Mouse (Mus musculus) kidney, postnatal 0 days (tissue): Measurements from ENCODE around the gene Parp8. TPM values are rescaled to one million over a fixed set of nuclear protein-coding genes. Genes with fewer than 3 reads are reported as not detected.

ENCODE experiments used
- ATAC-seq: fragments of 200-750 bp; cut with Nextera tagmentation; replicated peaks from 2 replicates; pipeline ENCODE4 v1.8.0; 2017; ENCODE audit warnings: low read depth, moderate number of reproducible peaks, moderate TSS enrichment, moderate library complexity; ENCODE audit not compliant: low FRiP score
- DNase-seq: peaks from one replicate; pipeline ENCODE4 v3.0.0-alpha.2; 2016; ENCODE audit warnings: low spot score
- H3K27ac ChIP-seq: fragments of 300-500 bp; sonication (generic); 2 replicates; pipeline ENCODE4 v1.5.1; 2014; ENCODE audit warnings: mild to moderate bottlenecking
- H3K27me3 ChIP-seq: fragments of 300-500 bp; sonication (generic); 2 replicates; pipeline ENCODE4 v1.6.1; 2014; ENCODE audit warnings: low read length, mixed read lengths; ENCODE audit not compliant: insufficient read depth
- H3K36me3 ChIP-seq: fragments of 300-500 bp; sonication (generic); 2 replicates; pipeline ENCODE4 v1.6.1; 2014; ENCODE audit warnings: low read length, mixed read lengths; ENCODE audit not compliant: insufficient read depth
- H3K4me1 ChIP-seq: fragments of 300-500 bp; sonication (generic); replicated peaks from 2 replicates; pipeline ENCODE4 v1.6.1; 2014; ENCODE audit warnings: antibody characterized with exemption, low read length, mixed read lengths; ENCODE audit not compliant: insufficient read depth
- H3K4me2 ChIP-seq: fragments of 300-500 bp; sonication (generic); 2 replicates; pipeline ENCODE4 v1.6.1; 2014; ENCODE audit warnings: mild to moderate bottlenecking, low read length, moderate library complexity, mixed read lengths
- H3K4me3 ChIP-seq: fragments of 300-500 bp; sonication (generic); replicated peaks from 2 replicates; pipeline ENCODE4 v1.5.1; 2014; ENCODE audit warnings: low read depth, low read length
- H3K9ac ChIP-seq: fragments of 300-500 bp; sonication (generic); 2 replicates; pipeline ENCODE4 v1.6.1; 2014; ENCODE audit warnings: low read depth, low read length
- H3K9me3 ChIP-seq: fragments of 300-500 bp; sonication (generic); replicated peaks from 2 replicates; pipeline ENCODE4 v1.6.1; 2016; ENCODE audit warnings: low read length, inconsistent platforms, mixed read lengths
- CTCF ChIP-seq: IDR thresholded peaks from 2 replicates; pipeline ENCODE4 v1.5.1; 2016; ENCODE audit warnings: antibody characterized with exemption, low read depth, mild to moderate bottlenecking, moderate library complexity
- WGBS: fragments of 180-500 bp; shearing (Covaris S2); extraction: QIAGEN DNeasy Blood & Tissue Kit; methylation state at CpG from one replicate; pipeline ENCODE4 v1.1.7; 2014; 5-methylcytosine and 5-hydroxymethylcytosine counted together
- polyA plus RNA-seq: library from polyadenylated mRNA; unstranded; fragments of >200 nt; fragmentation: Nextera tagmentation; extraction: Ambion mirVana; gene quantifications from 2 replicates; pipeline ENCODE4 v1.2.1, GENCODE M21; 2015

Gene Parp8
- polyA plus RNA-seq, 1 experiment from 2014 or later = 11.7 TPM

DNA sequence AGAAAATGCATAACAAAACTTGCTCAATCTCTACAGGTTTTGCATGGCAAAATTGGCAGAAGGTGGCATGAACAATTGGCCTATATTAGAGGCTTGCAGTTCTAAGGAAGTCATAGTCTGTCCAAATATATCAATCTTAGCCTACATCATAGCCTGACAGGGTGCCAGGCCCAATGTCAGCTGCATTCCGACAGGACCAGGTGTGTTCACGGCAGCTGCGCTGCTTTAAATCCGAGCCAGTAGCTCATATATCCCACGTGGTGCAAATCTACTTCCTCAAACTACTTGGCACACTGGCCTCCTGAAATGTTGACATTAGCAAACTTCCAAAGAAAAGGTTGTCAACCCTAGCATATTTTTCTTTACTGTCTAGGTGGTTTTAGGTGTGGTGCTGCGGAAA, 6.2 kb upstream of the Parp8 start:
- no peaks in the 10 kb centered on the region for H3K27me3 ChIP-seq
- no peaks in the 10 kb centered on the region for H3K9me3 ChIP-seq
- no peak for DNase-seq
- H3K4me1 ChIP-seq = no peaks in the 10 kb centered on the region
- no peak overlapping the region for H3K4me3 ChIP-seq
- 39% methylated on average over 6 of the region's 6 CpGs for WGBS
- no peaks in the 10 kb centered on the region for H3K36me3 ChIP-seq
- TF ChIP-seq CTCF = no peak
- no peak overlapping the region for H3K27ac ChIP-seq
- ATAC-seq = no peak
- no peak overlapping the region for H3K9ac ChIP-seq
- H3K4me2 ChIP-seq = no peak overlapping the region

DNA sequence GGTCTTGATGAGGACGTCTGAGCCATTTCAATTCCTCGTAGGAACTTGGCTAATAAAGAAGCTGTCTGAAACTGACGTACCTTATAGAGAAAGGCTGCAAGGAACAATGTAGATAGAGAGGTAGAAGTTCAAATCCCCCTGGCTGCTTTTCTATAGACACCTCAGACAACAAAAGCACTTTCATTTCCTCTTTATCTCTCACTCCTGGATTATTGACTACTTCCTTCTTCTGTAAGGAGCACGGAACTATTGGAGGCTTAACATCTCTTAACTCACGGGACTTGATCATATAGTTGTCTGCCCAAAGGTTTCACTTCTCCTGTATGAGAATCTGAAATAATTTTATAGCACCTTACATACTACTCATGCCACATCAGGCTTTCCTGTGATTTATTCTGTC, 2.9 kb upstream of the Parp8 start:
- 74% methylated on average over 5 of the region's 5 CpGs for WGBS
- no peak for TF ChIP-seq CTCF
- ATAC-seq = no peak

DNA sequence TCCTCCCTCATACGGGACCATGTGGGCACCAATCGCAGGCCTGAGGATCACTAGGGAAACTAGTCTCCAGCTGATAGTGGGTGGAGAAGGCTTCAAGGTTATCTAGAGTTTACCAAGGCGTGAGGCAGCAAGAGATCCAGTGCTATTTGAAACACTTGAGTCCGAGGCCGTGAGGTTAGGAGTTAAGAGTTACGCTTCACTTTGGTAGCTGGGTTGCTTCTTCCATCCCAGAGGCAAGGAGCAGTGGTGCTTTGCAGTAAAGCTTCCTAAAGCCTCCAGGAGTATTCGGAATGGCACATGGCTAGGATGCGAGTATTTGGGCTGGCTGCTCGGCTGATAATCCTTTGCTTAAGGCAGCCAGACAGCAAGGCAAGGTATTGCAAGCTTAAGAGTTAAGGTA, 2.0 kb upstream of the Parp8 start:
- no peaks in the 10 kb centered on the region for H3K27me3 ChIP-seq
- no peak overlapping the region for H3K27ac ChIP-seq
- WGBS = 86% methylated on average over 9 of the region's 9 CpGs
- no peaks in the 10 kb centered on the region for H3K4me1 ChIP-seq
- no peak overlapping the region for H3K4me2 ChIP-seq
- no peak for DNase-seq
- no peak for TF ChIP-seq CTCF
- no peak overlapping the region for H3K9ac ChIP-seq
- no peaks in the 10 kb centered on the region for H3K9me3 ChIP-seq
- no peak for ATAC-seq
- H3K4me3 ChIP-seq = no peak overlapping the region
- no peaks in the 10 kb centered on the region for H3K36me3 ChIP-seq

More for the DNA sequence above, 2.9 kb upstream of the Parp8 start:
- no peak overlapping the region for H3K4me2 ChIP-seq
- H3K9me3 ChIP-seq = no peaks in the 10 kb centered on the region
- no peak overlapping the region for H3K27ac ChIP-seq
- no peaks in the 10 kb centered on the region for H3K36me3 ChIP-seq
- H3K4me3 ChIP-seq = no peak overlapping the region
- no peak overlapping the region for H3K9ac ChIP-seq
- no peaks in the 10 kb centered on the region for H3K27me3 ChIP-seq
- DNase-seq = no peak
- no peaks in the 10 kb centered on the region for H3K4me1 ChIP-seq

DNA sequence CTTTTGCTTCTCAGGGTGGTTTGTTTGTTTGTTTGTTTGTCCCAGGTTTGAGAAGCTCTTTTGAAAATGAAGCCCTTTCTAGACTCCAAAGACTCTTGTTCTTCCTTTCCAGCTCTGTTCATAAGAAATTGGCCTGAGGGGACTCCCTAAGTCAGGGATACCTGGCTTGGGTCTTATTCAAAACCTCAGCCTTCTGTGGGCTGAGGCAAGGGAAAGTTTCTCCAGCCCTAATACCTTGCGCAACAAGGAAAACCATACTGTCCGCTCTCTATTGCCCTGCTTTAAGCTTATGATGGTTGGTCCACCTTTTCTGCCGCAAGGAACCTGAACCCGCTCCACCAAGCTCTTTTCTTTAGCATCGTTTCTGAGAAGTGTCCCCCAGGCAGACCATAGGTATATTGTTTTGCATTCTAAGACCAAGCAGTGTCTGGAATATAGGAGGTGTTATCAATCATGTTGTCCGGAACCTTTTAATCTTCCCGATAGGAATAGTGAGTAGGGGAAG, 991 bp upstream of the Parp8 start:
- ATAC-seq (no peak), DNase-seq (no peak)
- Histone ChIP-seq H3K27ac (no peak overlapping the region), H3K4me2 (peak overlapping the region; percentile 98), H3K36me3 (no peaks in the 10 kb centered on the region), H3K4me1 (no peaks in the 10 kb centered on the region), H3K9ac (no peak overlapping the region), H3K4me3 (peak overlapping the region; percentile 87; the same call in 1 of the 2 replicates), H3K27me3 (no peaks in the 10 kb centered on the region), H3K9me3 (no peaks in the 10 kb centered on the region)
- TF ChIP-seq CTCF = no peak
- 68% methylated on average over 7 of the region's 7 CpGs for WGBS

DNA sequence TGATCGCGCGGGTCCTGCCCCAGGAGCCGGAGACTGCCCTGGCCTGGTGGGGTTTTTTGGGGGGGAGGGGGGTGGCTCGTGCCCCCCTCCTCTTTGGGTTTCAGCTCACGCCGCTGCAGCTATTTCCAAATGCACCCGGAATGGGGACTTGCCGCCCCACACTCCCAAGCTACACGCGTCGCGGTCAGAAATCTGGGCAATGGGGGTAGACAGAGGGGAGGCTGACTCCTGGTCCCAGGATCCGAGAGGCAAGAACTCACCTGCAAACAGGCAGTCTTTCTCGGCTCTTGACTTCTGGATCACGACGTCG, 466 bp downstream of the Parp8 start:
- DNase-seq = no peak
- no peak for TF ChIP-seq CTCF
- no peaks in the 10 kb centered on the region for H3K36me3 ChIP-seq
- peak; percentile 53 for ATAC-seq
- WGBS = under 1% methylated on average over 18 of the region's 18 CpGs
- H3K4me3 ChIP-seq = peak overlapping the region; percentile 87
- H3K4me1 ChIP-seq = no peaks in the 10 kb centered on the region
- peak overlapping the region; percentile 86 for H3K27ac ChIP-seq
- no peaks in the 10 kb centered on the region for H3K27me3 ChIP-seq
- peak overlapping the region; percentile 98 for H3K4me2 ChIP-seq
- peak overlapping the region; percentile 90 for H3K9ac ChIP-seq
- H3K9me3 ChIP-seq = no peaks in the 10 kb centered on the region

DNA sequence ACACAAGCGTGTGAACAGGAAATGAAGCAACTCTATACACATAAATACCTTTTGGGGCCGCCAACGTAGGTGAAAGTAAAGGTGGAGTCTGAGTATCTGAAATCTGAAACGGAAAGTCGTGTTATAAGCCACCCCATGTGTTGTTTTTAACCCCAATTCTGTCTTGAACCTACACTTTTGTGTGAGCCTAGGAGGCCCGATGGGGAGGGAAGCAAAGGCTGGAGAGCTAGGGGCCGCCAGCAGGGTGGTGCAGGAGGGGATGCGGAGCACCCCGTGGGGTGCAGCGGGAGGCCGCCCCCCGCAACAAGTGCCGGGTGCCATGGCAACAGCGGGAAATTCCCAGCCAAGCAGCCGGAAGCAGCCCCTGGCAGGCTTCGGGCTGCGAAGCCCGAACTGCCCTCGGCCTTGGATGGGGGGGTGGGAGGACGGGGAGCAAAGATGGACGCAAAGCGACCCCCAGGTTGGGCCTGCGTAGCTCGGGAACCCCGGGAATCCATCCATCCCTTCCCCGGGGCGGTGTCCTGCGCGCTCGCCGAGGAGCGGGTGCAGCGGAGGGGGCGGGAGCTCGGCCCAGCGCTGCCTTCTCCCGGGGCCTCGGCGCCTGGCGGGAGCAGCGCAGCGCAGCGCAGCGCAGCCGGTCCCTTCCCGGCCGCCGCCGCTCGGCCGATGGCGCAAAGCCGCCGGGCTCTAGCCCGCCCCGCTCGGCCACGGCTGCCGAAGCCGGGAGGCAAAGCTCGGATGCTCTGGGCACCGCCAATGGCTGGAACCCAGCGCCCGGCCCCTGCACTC, 1.0 kb downstream of the Parp8 start:
- peak; percentile 65 for DNase-seq

More for the DNA sequence above, 1.0 kb downstream of the Parp8 start:
- under 1% methylated on average over 46 of the region's 64 CpGs for WGBS
- Histone ChIP-seq H3K27ac (peak overlapping the region; percentile 86), H3K36me3 (no peaks in the 10 kb centered on the region), H3K4me2 (peak overlapping the region; percentile 98), H3K9me3 (no peaks in the 10 kb centered on the region), H3K4me3 (peak overlapping the region; percentile 87), H3K9ac (peak overlapping the region; percentile 90), H3K27me3 (no peaks in the 10 kb centered on the region), H3K4me1 (no peaks in the 10 kb centered on the region)
- ATAC-seq = peak; percentile 87
- no peak for TF ChIP-seq CTCF
